Mouse (Mus musculus): ENCODE results near the gene Fam163a. TPM values are rescaled to one million over a fixed set of nuclear protein-coding genes. Genes with fewer than 3 reads are reported as not detected.

The Fam163a gene
- polyA plus RNA-seq, 1 experiment from 2014 or later = 2.6 TPM

DNA sequence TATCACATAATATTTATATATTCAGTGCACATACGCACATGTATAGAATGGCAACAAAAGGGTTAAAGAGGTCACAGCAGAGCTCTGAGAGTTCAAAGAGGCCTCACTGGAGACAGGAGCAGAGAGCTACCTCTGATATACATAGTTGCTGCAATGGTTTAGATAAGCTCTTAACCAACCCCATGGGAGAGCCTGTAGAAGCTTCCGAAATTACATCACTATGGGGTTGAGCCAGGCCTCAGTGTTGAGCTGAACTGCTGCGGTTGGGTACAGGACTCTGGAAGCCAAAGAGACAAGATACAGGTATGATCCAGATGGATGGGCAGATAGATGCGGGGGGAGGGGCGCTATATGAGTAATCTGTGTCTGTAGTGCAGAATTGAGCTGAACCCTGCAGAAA lies 8.1 kb upstream of the Fam163a start:
- ATAC-seq (replicated peaks; ENCODE audit: low FRiP score) (no peak), DNase-seq (ENCODE audit: low spot score) (no peak)
- Histone ChIP-seq H3K27me3 (ENCODE audit: control insufficient read depth, insufficient read depth, low read length) (no peaks in the 10 kb centered on the region), H3K9me3 (ENCODE audit: control insufficient read depth, low read length) (no peaks in the 10 kb centered on the region), H3K27ac (ENCODE audit: low read depth, low read length) (no peak overlapping the region), H3K4me1 (replicated peaks; ENCODE audit: control insufficient read depth, insufficient read depth, low read length) (no peaks in the 10 kb centered on the region), H3K36me3 (ENCODE audit: control insufficient read depth, insufficient read depth, low read length) (no peaks in the 10 kb centered on the region), H3K4me3 (ENCODE audit: low read depth, low read length) (no peak overlapping the region), H3K9ac (ENCODE audit: low read length) (no peak overlapping the region), H3K4me2 (ENCODE audit: low read depth, low read length, severe bottlenecking) (no peak overlapping the region)
- 87% methylated on average over 5 of the region's 5 CpGs for WGBS

GRCm38 (mm10) chr1:156211809-156212317 lies 7.0 kb upstream of the Fam163a start:
- Histone ChIP-seq H3K4me3 (ENCODE audit: low read depth, low read length) (no peak overlapping the region), H3K27me3 (ENCODE audit: control insufficient read depth, insufficient read depth, low read length) (no peaks in the 10 kb centered on the region; the same call in 1 of the 2 replicates), H3K9ac (ENCODE audit: low read length) (no peak overlapping the region), H3K4me1 (replicated peaks; ENCODE audit: control insufficient read depth, insufficient read depth, low read length) (no peaks in the 10 kb centered on the region), H3K4me2 (ENCODE audit: low read depth, low read length, severe bottlenecking) (no peak overlapping the region), H3K9me3 (ENCODE audit: control insufficient read depth, low read length) (no peaks in the 10 kb centered on the region), H3K36me3 (ENCODE audit: control insufficient read depth, insufficient read depth, low read length) (no peaks in the 10 kb centered on the region), H3K27ac (ENCODE audit: low read depth, low read length) (no peak overlapping the region)
- ATAC-seq (replicated peaks; ENCODE audit: low FRiP score) (no peak), DNase-seq (ENCODE audit: low spot score) (no peak)
- 47% methylated on average over 6 of the region's 6 CpGs for WGBS

- Histone ChIP-seq H3K4me1 (replicated peaks; ENCODE audit: control insufficient read depth, insufficient read depth, low read length) (peaks cover 5% of the 10 kb centered on the region; the same call in 1 of the 2 replicates), H3K27ac (ENCODE audit: low read depth, low read length) (no peak overlapping the region), H3K27me3 (ENCODE audit: control insufficient read depth, insufficient read depth, low read length) (peaks cover 39% of the 10 kb centered on the region), H3K9ac (ENCODE audit: low read length) (no peak overlapping the region; the same call in 1 of the 2 replicates), H3K4me3 (ENCODE audit: low read depth, low read length) (peak overlapping the region; percentile 41), H3K36me3 (ENCODE audit: control insufficient read depth, insufficient read depth, low read length) (no peaks in the 10 kb centered on the region), H3K4me2 (ENCODE audit: low read depth, low read length, severe bottlenecking) (peak overlapping the region; percentile 78), H3K9me3 (ENCODE audit: control insufficient read depth, low read length) (no peaks in the 10 kb centered on the region)
- whole genome bisulfite sequencing = 15% methylated on average over 10 of the region's 10 CpGs
- ATAC-seq (replicated peaks; ENCODE audit: low FRiP score) (no peak), DNase-seq (ENCODE audit: low spot score) (no peak)
Measured at GRCm38 (mm10) chr1:156205164-156205563, 338 bp upstream of the Fam163a start.

DNA sequence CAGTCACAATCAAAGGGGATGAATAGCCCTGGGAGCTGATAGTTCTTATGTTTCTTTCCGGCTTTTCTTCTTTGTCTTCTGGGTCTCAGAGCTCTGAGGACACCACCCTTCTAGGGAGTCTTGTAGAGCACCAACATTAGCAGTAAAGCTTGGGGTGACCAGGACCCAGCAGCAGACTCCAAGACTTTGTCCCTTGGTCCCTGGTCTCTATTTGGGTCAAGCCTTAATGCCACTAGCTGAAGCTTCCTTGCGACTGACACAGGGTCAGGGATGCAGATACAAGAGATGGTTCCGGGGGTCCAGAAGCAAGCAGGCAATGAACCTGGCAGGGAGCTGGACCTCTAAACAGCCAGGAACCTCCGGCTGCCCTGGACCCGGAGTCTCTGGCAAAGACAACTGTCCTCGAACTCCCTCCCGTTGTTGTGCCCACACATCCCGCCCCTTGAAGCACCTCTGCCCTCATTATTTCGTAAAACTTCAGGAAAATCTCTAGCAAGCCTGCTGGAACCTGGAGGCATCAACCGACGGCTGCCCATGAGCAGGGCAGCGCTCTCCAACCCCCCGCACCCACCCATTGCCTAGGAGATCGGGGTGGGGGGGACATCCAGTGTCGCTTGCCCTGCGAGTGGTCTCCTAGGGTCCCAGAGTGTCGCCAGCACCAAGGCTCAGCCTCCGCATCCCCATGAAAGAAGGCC lies 718 bp downstream of the Fam163a start:
- ATAC-seq (replicated peaks; ENCODE audit: low FRiP score) (0 out of 2 replicates have a peak, but pooled peaks have one; percentile 7), DNase-seq (ENCODE audit: low spot score) (peak; percentile 58)
- H3K4me3 ChIP-seq (ENCODE audit: low read depth, low read length) = peak overlapping the region; percentile 41
- WGBS = 3% methylated on average over 17 of the region's 18 CpGs
- peaks cover 5% of the 10 kb centered on the region; the same call in 1 of the 2 replicates for H3K4me1 ChIP-seq (replicated peaks; ENCODE audit: control insufficient read depth, insufficient read depth, low read length)
- H3K27me3 ChIP-seq (ENCODE audit: control insufficient read depth, insufficient read depth, low read length) = peaks cover 39% of the 10 kb centered on the region
- no peak overlapping the region for H3K27ac ChIP-seq (ENCODE audit: low read depth, low read length)
- H3K9ac ChIP-seq (ENCODE audit: low read length) = peak overlapping the region; percentile 14
- H3K4me2 ChIP-seq (ENCODE audit: low read depth, low read length, severe bottlenecking) = peak overlapping the region; percentile 78
- no peaks in the 10 kb centered on the region for H3K36me3 ChIP-seq (ENCODE audit: control insufficient read depth, insufficient read depth, low read length)
- H3K9me3 ChIP-seq (ENCODE audit: control insufficient read depth, low read length) = no peaks in the 10 kb centered on the region

- Histone ChIP-seq H3K4me3 (ENCODE audit: low read depth, low read length) (no peak overlapping the region), H3K4me1 (replicated peaks; ENCODE audit: control insufficient read depth, insufficient read depth, low read length) (peaks cover 5% of the 10 kb centered on the region; the same call in 1 of the 2 replicates), H3K27ac (ENCODE audit: low read depth, low read length) (no peak overlapping the region), H3K27me3 (ENCODE audit: control insufficient read depth, insufficient read depth, low read length) (peaks cover 39% of the 10 kb centered on the region), H3K36me3 (ENCODE audit: control insufficient read depth, insufficient read depth, low read length) (no peaks in the 10 kb centered on the region), H3K9ac (ENCODE audit: low read length) (no peak overlapping the region), H3K9me3 (ENCODE audit: control insufficient read depth, low read length) (no peaks in the 10 kb centered on the region), H3K4me2 (ENCODE audit: low read depth, low read length, severe bottlenecking) (no peak overlapping the region)
- ATAC-seq (replicated peaks; ENCODE audit: low FRiP score) = no peak
- no peak for DNase-seq (ENCODE audit: low spot score)
- WGBS = 29% methylated on average over 3 of the region's 3 CpGs
Measured at GRCm38 (mm10) chr1:156202661-156203060, 2.2 kb downstream of the Fam163a start.

GRCm38 (mm10) chr1:156201069-156201468 lies 3.8 kb downstream of the Fam163a start:
- H3K4me2 ChIP-seq (ENCODE audit: low read depth, low read length, severe bottlenecking) = no peak overlapping the region
- H3K27ac ChIP-seq (ENCODE audit: low read depth, low read length) = no peak overlapping the region
- no peaks in the 10 kb centered on the region for H3K9me3 ChIP-seq (ENCODE audit: control insufficient read depth, low read length)
- no peak overlapping the region for H3K9ac ChIP-seq (ENCODE audit: low read length)
- H3K4me1 ChIP-seq (replicated peaks; ENCODE audit: control insufficient read depth, insufficient read depth, low read length) = peaks cover 5% of the 10 kb centered on the region; the same call in 1 of the 2 replicates
- H3K36me3 ChIP-seq (ENCODE audit: control insufficient read depth, insufficient read depth, low read length) = no peaks in the 10 kb centered on the region
- H3K27me3 ChIP-seq (ENCODE audit: control insufficient read depth, insufficient read depth, low read length) = peaks cover 35% of the 10 kb centered on the region
- no peak for ATAC-seq (replicated peaks; ENCODE audit: low FRiP score)
- DNase-seq (ENCODE audit: low spot score) = no peak
- H3K4me3 ChIP-seq (ENCODE audit: low read depth, low read length) = no peak overlapping the region
- 93% methylated on average over 3 of the region's 3 CpGs for WGBS

DNA sequence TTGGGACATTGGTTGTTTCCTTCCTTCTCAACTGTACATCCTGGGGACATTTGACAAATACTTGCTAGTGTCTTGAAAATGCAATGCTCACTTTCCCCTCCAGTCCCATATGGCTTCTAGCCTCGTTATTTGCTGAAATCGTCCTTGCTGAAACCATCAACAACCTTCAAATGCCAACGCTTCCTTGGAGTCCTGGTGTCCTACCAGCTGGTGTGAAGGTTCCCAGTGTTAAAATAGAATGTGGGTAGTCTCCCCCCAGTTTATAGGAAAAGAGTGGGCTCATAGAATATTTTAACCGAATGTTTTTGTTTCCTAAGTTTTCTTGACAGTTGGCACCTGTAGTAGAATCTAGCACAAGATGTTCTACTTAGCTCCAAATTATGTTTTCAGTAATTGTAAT lies 7.2 kb downstream of the Fam163a start:
- no peak overlapping the region for H3K4me2 ChIP-seq (ENCODE audit: low read depth, low read length, severe bottlenecking)
- peaks cover 4% of the 10 kb centered on the region; the same call in 1 of the 2 replicates for H3K4me1 ChIP-seq (replicated peaks; ENCODE audit: control insufficient read depth, insufficient read depth, low read length)
- no peak overlapping the region for H3K27ac ChIP-seq (ENCODE audit: low read depth, low read length)
- no peaks in the 10 kb centered on the region for H3K36me3 ChIP-seq (ENCODE audit: control insufficient read depth, insufficient read depth, low read length)
- 83% methylated on average over 4 of the region's 4 CpGs for WGBS
- no peak for ATAC-seq (replicated peaks; ENCODE audit: low FRiP score)
- H3K27me3 ChIP-seq (ENCODE audit: control insufficient read depth, insufficient read depth, low read length) = peaks cover 2% of the 10 kb centered on the region; the same call in 1 of the 2 replicates
- no peak overlapping the region for H3K4me3 ChIP-seq (ENCODE audit: low read depth, low read length)
- no peak overlapping the region for H3K9ac ChIP-seq (ENCODE audit: low read length)
- no peak for DNase-seq (ENCODE audit: low spot score)
- H3K9me3 ChIP-seq (ENCODE audit: control insufficient read depth, low read length) = no peaks in the 10 kb centered on the region

DNA sequence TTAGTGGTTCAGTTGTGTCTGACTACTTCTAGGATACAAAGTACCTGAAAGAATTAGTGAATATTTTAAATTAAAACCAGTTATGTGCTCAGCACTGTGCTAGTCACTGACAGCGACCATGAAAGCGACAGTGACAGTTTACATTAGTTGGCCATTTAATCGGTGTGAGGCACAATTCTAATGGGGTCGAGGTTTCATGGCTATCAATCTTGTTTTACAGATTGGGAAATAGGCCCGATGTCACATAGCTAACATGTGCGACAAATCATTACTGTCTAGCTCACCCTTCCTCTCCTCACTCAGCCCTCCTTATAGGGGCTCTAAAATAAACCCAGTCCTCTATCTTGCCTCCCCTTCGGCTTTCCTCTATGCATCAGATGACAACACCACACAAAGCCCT lies 11.5 kb downstream of the Fam163a start:
- 79% methylated on average over 7 of the region's 7 CpGs for WGBS
- Histone ChIP-seq H3K27ac (ENCODE audit: low read depth, low read length) (no peak overlapping the region), H3K4me3 (ENCODE audit: low read depth, low read length) (no peak overlapping the region), H3K9ac (ENCODE audit: low read length) (no peak overlapping the region), H3K4me1 (replicated peaks; ENCODE audit: control insufficient read depth, insufficient read depth, low read length) (peaks cover 4% of the 10 kb centered on the region; the same call in 1 of the 2 replicates), H3K9me3 (ENCODE audit: control insufficient read depth, low read length) (no peaks in the 10 kb centered on the region), H3K4me2 (ENCODE audit: low read depth, low read length, severe bottlenecking) (no peak overlapping the region), H3K36me3 (ENCODE audit: control insufficient read depth, insufficient read depth, low read length) (no peaks in the 10 kb centered on the region), H3K27me3 (ENCODE audit: control insufficient read depth, insufficient read depth, low read length) (no peaks in the 10 kb centered on the region)
- 0 out of 2 replicates have a peak, but pooled peaks have one; percentile 49 for ATAC-seq (replicated peaks; ENCODE audit: low FRiP score)
- DNase-seq (ENCODE audit: low spot score) = no peak

Measured in forebrain, embryonic 11.5 days (tissue).